ENCODE assay signal across 27 mouse cellular contexts in the genomic region with DNA sequence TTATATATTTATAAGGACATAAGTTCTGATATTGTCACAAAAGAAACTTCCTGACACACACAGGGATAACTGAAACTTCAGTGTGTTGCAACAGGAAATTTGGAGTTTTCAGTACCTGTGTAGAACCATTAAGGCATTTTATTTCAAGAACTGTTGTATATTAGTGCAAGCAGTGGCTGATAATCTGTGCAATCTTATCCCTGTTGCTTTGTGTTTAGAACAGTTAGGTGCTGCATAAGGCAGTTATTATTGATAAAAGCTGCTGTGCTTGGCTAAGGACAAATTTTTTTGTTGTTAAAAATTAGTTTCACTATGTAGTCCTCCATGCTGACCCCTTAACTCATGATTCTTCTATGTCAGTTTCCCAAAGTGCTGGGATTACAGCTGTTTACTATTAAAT.
"Had no signal": no experiment of that assay in that cellular context is flagged by ENCODE, and none has a peak within 500 bp of the region (broad histone marks: within the 10 kb centered on the region; RNA-seq: fewer than 3 reads in every experiment).

No protein-coding gene starts in this region.

- DNase-seq: cerebellum, adult 8-10 months; cerebellum, adult 9-10 months; cerebellum, adult 9-11 months; cerebellum, postnatal 10 days; cerebellum, postnatal 14 days; cerebellum, postnatal 25 days; cerebellum, postnatal 36 days; embryo, embryonic 11 days; forebrain, postnatal 0 days; gastrocnemius, postnatal 10 days; gastrocnemius, postnatal 14 days; gastrocnemius, postnatal 25 days; gastrocnemius, postnatal 36 days; heart, adult 11 months; heart, adult 18-20 months; heart, adult 2 months had no signal

- H3K9me3 ChIP-seq: embryonic facial prominence, embryonic 10.5 days; embryonic facial prominence, embryonic 12.5 days; embryonic facial prominence, embryonic 13.5 days; embryonic facial prominence, embryonic 15.5 days; forebrain, embryonic 12.5 days; forebrain, embryonic 13.5 days; forebrain, embryonic 15.5 days had no signal

- H3K4me3 ChIP-seq: embryonic facial prominence, embryonic 10.5 days; embryonic facial prominence, embryonic 12.5 days; embryonic facial prominence, embryonic 13.5 days; embryonic facial prominence, embryonic 15.5 days; erythroblast, embryonic 14.5 days; forebrain, embryonic 10.5 days; forebrain, embryonic 12.5 days; forebrain, embryonic 13.5 days; forebrain, embryonic 15.5 days; heart, adult 2 months had no signal

- H3K4me2 ChIP-seq: embryonic facial prominence, embryonic 12.5 days; embryonic facial prominence, embryonic 13.5 days; embryonic facial prominence, embryonic 15.5 days; forebrain, embryonic 12.5 days; forebrain, embryonic 13.5 days; forebrain, embryonic 15.5 days had no signal

- H3K27me3 ChIP-seq: embryonic facial prominence, embryonic 12.5 days; embryonic facial prominence, embryonic 13.5 days; embryonic facial prominence, embryonic 15.5 days; forebrain, embryonic 12.5 days; forebrain, embryonic 13.5 days; forebrain, embryonic 15.5 days had no signal

- H3K27ac ChIP-seq: embryonic facial prominence, embryonic 10.5 days; embryonic facial prominence, embryonic 12.5 days; embryonic facial prominence, embryonic 13.5 days; embryonic facial prominence, embryonic 15.5 days; forebrain, embryonic 10.5 days; forebrain, embryonic 12.5 days; forebrain, embryonic 13.5 days; forebrain, embryonic 15.5 days; heart, adult 2 months had no signal

- H3K4me1 ChIP-seq: embryonic facial prominence, embryonic 10.5 days; forebrain, embryonic 12.5 days; forebrain, embryonic 13.5 days had no signal

- H3K36me3 ChIP-seq: embryonic facial prominence, embryonic 12.5 days; embryonic facial prominence, embryonic 13.5 days; embryonic facial prominence, embryonic 15.5 days; forebrain, embryonic 12.5 days; forebrain, embryonic 15.5 days had no signal

- H3K9ac ChIP-seq: embryonic facial prominence, embryonic 12.5 days; embryonic facial prominence, embryonic 13.5 days; embryonic facial prominence, embryonic 15.5 days; forebrain, embryonic 12.5 days; forebrain, embryonic 13.5 days; forebrain, embryonic 15.5 days; forebrain, postnatal 0 days had no signal

- ATAC-seq: forebrain, embryonic 13.5 days; forebrain, embryonic 14.5 days; forebrain, embryonic 15.5 days; forebrain, embryonic 16.5 days; forebrain, postnatal 0 days had no signal
